Mouse (Mus musculus) lung, adult 2 months (tissue): ENCODE results near the gene Slc19a3.

Experiments
- CTCF ChIP-seq: fragments of 200-500 bp; IDR thresholded peaks from 2 replicates; pipeline ENCODE4 v1.5.1; 2011; ENCODE audit warnings: mild to moderate bottlenecking, low read length, control low read depth; ENCODE audit not compliant: insufficient read depth
- POLR2A ChIP-seq: fragments of 200-500 bp; IDR thresholded peaks from 2 replicates; pipeline ENCODE4 v1.6.1; 2011; ENCODE audit warnings: low read depth, mild to moderate bottlenecking, control low read depth, low read length, borderline replicate concordance; ENCODE audit errors: extremely low read depth

GRCm38 (mm10) chr1:83032508-83032907, 5.7 kb downstream of the Slc19a3 start:
- no peak for TF ChIP-seq CTCF
- TF ChIP-seq POLR2A: no peak
